Mouse (Mus musculus) embryonic fibroblast, embryonic 13.5 days (primary cell): ENCODE data around the gene Vmn1r70. TPM values are rescaled to one million over a fixed set of nuclear protein-coding genes. Genes with fewer than 3 reads are reported as not detected.

Experiments used
- H3K27ac ChIP-seq: 2 replicates; pipeline ENCODE4 v1.5.1; 2012; ENCODE audit warnings: low read length, control low read depth, inconsistent platforms; ENCODE audit not compliant: insufficient read depth
- H3K4me1 ChIP-seq: 2 replicates; pipeline ENCODE4 v1.6.1; 2011; ENCODE audit warnings: low read length; ENCODE audit not compliant: control insufficient read depth, insufficient read depth
- H3K4me3 ChIP-seq: 2 replicates; pipeline ENCODE4 v1.5.1; 2011; ENCODE audit warnings: mild to moderate bottlenecking, control low read depth, low read length; ENCODE audit not compliant: insufficient read depth
- CTCF ChIP-seq: IDR thresholded peaks from 2 replicates; pipeline ENCODE4 v1.5.1; 2011; ENCODE audit warnings: mild to moderate bottlenecking, control low read depth, low read length, moderate library complexity, borderline replicate concordance; ENCODE audit not compliant: insufficient read depth
- POLR2A ChIP-seq: IDR thresholded peaks from 2 replicates; pipeline ENCODE4 v1.6.1; 2011; ENCODE audit warnings: low read depth, mild to moderate bottlenecking, control low read depth, low read length, moderate library complexity
- polyA plus RNA-seq: library from polyadenylated mRNA; stranded (reverse); fragments of >200 nt; gene quantifications from 2 replicates; pipeline ENCODE4 v1.2.4, GENCODE M21; 2011; ENCODE audit warnings: low read depth; ENCODE audit not compliant: missing spikeins, insufficient read length

Vmn1r70 gene
- polyA plus RNA-seq = not detected in 2 replicates

DNA sequence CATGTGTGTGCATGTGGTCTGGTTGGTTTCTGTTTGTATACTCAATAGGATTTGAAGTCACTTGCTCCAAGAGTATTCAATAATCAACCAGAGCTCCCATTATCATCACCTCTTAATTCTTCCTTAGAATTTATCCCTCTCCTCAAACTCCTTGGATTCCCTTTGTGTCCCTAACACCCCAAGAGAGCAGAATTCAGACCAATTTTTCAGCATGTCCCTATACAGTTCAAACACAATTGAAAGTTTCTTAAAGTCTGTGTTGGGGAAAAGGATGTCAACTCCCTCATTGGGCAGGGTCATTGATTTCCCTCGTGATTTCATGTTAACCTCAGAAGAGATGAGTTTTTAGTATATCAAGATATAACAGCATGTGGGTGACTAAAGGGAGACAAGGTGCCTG lies at the start of gene Vmn1r70:
Vmn1r70 (plus strand) TSS at position 301 of the 400 bp plus-strand sequence.
- Histone ChIP-seq H3K4me1 (no peaks in the 10 kb centered on the region), H3K4me3 (no peak within 1 kb of the TSS), H3K27ac (no peak within 1 kb of the TSS)
- no peak for TF ChIP-seq CTCF
- no peak for TF ChIP-seq POLR2A

DNA sequence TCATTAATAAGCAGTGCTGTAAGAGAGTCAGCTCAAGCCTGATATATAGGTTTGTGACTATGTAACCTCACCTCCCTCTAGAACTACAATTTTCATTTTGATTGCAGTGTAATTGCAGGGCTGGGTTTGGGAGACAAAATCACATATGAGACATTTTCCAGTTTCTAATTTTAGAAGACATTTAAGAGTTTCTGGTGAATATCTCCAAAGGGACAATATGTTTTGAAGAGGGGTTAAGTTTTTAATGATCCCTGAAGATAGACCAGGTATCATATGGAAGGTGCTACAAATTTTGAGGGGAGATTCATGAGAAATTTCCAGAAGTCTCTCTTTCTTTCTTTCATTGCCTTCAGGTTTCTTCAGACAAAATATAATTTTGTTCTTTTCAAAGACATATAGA lies 17.8 kb upstream of the Vmn1r70 start, which contains the start of gene Vmn1r69:
Vmn1r69 (minus strand) TSS at position 101 of the 400 bp plus-strand sequence.
- no peaks in the 10 kb centered on the region for H3K4me1 ChIP-seq
- no peak within 1 kb of the TSS for H3K27ac ChIP-seq
- H3K4me3 ChIP-seq = no peak within 1 kb of the TSS
- TF ChIP-seq POLR2A (no peak), CTCF (no peak)

Other genes with a start within 250 kb of the Vmn1r70 start
- gene Vmn1r67, start 188.2 kb upstream of the Vmn1r70 start, polyA plus RNA-seq = not detected in 2 replicates
- gene Zik1, start 136.1 kb upstream of the Vmn1r70 start, polyA plus RNA-seq = 6.5 and 7.6 TPM in 2 replicates
- not detected in 2 replicates for gene Vmn1r68, start 73.0 kb upstream of the Vmn1r70 start, polyA plus RNA-seq
- gene Vmn1r69, start 17.9 kb upstream of the Vmn1r70 start, polyA plus RNA-seq = not detected in 2 replicates
- gene Nlrp4b, start 56.3 kb downstream of the Vmn1r70 start, polyA plus RNA-seq = not detected in 2 replicates
- not detected in 2 replicates for gene Vmn1r71, start 122.8 kb downstream of the Vmn1r70 start, polyA plus RNA-seq